Mouse (Mus musculus) testis, adult 2 months (tissue): Measurements from ENCODE around the gene Arhgef3.

Experiments used
- CTCF ChIP-seq: fragments of 200-500 bp; IDR thresholded peaks from 2 replicates; pipeline ENCODE4 v1.5.1; 2012; ENCODE audit warnings: low read depth, mild to moderate bottlenecking, inconsistent platforms, low read length, moderate library complexity; ENCODE audit not compliant: control insufficient read depth, insufficient read depth, insufficient replicate concordance
- POLR2A ChIP-seq: fragments of 200-500 bp; IDR thresholded peaks from 2 replicates; pipeline ENCODE4 v1.6.1; 2012; ENCODE audit warnings: low read depth, mild to moderate bottlenecking, inconsistent platforms, low read length, moderate library complexity; ENCODE audit not compliant: control insufficient read depth

DNA sequence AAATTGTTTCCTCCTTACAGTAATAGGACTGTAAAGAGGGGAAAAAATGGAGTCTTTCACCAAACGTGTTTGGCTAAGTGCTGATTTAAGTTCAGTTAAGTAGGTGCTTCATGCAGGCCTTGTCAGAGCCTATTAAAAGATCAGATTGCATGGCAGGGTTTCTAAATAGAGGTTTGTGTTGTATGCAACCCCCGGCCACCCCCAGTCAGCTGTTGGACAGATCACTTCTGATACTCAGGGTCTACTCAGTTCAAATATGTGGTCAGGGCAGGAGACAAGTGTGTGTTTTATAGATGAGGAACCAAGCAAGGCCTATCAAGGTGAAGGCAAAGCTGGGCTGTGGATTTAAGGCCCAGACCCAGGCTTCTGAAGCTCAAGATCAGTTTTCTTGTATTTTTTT, 44.1 kb downstream of the Arhgef3 start:
- no peak for TF ChIP-seq POLR2A
- no peak for TF ChIP-seq CTCF
